Mouse (Mus musculus): Measurements from ENCODE around the gene Tbx10. TPM values are rescaled to one million over a fixed set of nuclear protein-coding genes. Genes with fewer than 3 reads are reported as not detected.

Gene Tbx10
- not detected in 2 replicates for polyA plus RNA-seq (2015; fragmentation: Nextera tagmentation; extraction: Ambion mirVana)

GRCm38 (mm10) chr19:3992416-3992815 is at the start of gene Tbx10:
TSS of gene Tbx10 (plus strand) at chr19:3992752.
- H3K9ac ChIP-seq = no peak within 1 kb of the TSS
- H3K4me3 ChIP-seq = no peak within 1 kb of the TSS
- H3K9me3 ChIP-seq = no peaks in the 10 kb centered on the region
- no peak within 1 kb of the TSS for H3K4me2 ChIP-seq
- WGBS = 41% methylated on average over 5 of the region's 5 CpGs
- H3K27me3 ChIP-seq = no peaks in the 10 kb centered on the region; the same call in 1 of the 2 replicates
- ATAC-seq (ENCODE audit: insufficient number of reproducible peaks, low FRiP score, low TSS enrichment, low read depth) = no peak
- no peaks in the 10 kb centered on the region for H3K4me1 ChIP-seq
- H3K27ac ChIP-seq = no peak within 1 kb of the TSS
- no peaks in the 10 kb centered on the region for H3K36me3 ChIP-seq

- H3K4me1 ChIP-seq = peaks cover 7% of the 10 kb centered on the region
- H3K36me3 ChIP-seq = no peaks in the 10 kb centered on the region
- ATAC-seq (ENCODE audit: insufficient number of reproducible peaks, low FRiP score, low TSS enrichment, low read depth) = 0 out of 2 replicates have a peak, but pooled peaks have one; percentile 20
- no peak overlapping the region for H3K27ac ChIP-seq
- H3K9me3 ChIP-seq = no peaks in the 10 kb centered on the region
- H3K27me3 ChIP-seq = 0 out of 2 replicates have a peak, but pooled peaks cover 5% of the 10 kb centered on the region
- H3K4me3 ChIP-seq = no peak overlapping the region
- WGBS = 24% methylated on average over 27 of the region's 27 CpGs
- H3K9ac ChIP-seq = no peak overlapping the region
- H3K4me2 ChIP-seq = peak overlapping the region; percentile 30
These were observed 49.4 kb upstream of the Tbx10 start for GRCm38 (mm10) chr19:3942986-3943735.

GRCm38 (mm10) chr19:3945872-3946564 is 46.5 kb upstream of the Tbx10 start:
- no peak overlapping the region for H3K9ac ChIP-seq
- H3K36me3 ChIP-seq = no peaks in the 10 kb centered on the region
- 29% methylated on average over 10 of the region's 10 CpGs for WGBS
- no peak overlapping the region for H3K4me3 ChIP-seq
- ATAC-seq (ENCODE audit: insufficient number of reproducible peaks, low FRiP score, low TSS enrichment, low read depth) = no peak
- H3K4me2 ChIP-seq = no peak overlapping the region
- H3K27me3 ChIP-seq = 0 out of 2 replicates have a peak, but pooled peaks cover 5% of the 10 kb centered on the region
- no peak overlapping the region for H3K27ac ChIP-seq
- no peaks in the 10 kb centered on the region for H3K9me3 ChIP-seq
- peaks cover 7% of the 10 kb centered on the region for H3K4me1 ChIP-seq

GRCm38 (mm10) chr19:3946715-3947114 is 45.8 kb upstream of the Tbx10 start:
- Histone ChIP-seq H3K27ac (no peak overlapping the region), H3K4me3 (no peak overlapping the region), H3K9me3 (no peaks in the 10 kb centered on the region), H3K9ac (no peak overlapping the region), H3K27me3 (0 out of 2 replicates have a peak, but pooled peaks cover 5% of the 10 kb centered on the region), H3K36me3 (no peaks in the 10 kb centered on the region), H3K4me2 (no peak overlapping the region), H3K4me1 (peaks cover 7% of the 10 kb centered on the region)
- no peak for ATAC-seq (ENCODE audit: insufficient number of reproducible peaks, low FRiP score, low TSS enrichment, low read depth)
- WGBS = 20% methylated on average over 2 of the region's 2 CpGs

- Histone ChIP-seq H3K27me3 (0 out of 2 replicates have a peak, but pooled peaks cover 5% of the 10 kb centered on the region), H3K4me1 (peaks cover 7% of the 10 kb centered on the region), H3K9me3 (no peaks in the 10 kb centered on the region), H3K4me2 (no peak overlapping the region), H3K36me3 (no peaks in the 10 kb centered on the region), H3K9ac (no peak overlapping the region), H3K27ac (no peak overlapping the region), H3K4me3 (no peak overlapping the region)
- 76% methylated on average over 3 of the region's 3 CpGs for WGBS
- no peak for ATAC-seq (ENCODE audit: insufficient number of reproducible peaks, low FRiP score, low TSS enrichment, low read depth)
These were observed 44.7 kb upstream of the Tbx10 start for GRCm38 (mm10) chr19:3947813-3948212.

GRCm38 (mm10) chr19:3948546-3948945 is 44.0 kb upstream of the Tbx10 start:
- H3K9ac ChIP-seq = no peak overlapping the region; the same call in 1 of the 2 replicates
- ATAC-seq (ENCODE audit: insufficient number of reproducible peaks, low FRiP score, low TSS enrichment, low read depth) = no peak
- WGBS = 63% methylated on average over 14 of the region's 14 CpGs
- H3K27me3 ChIP-seq = 0 out of 2 replicates have a peak, but pooled peaks cover 5% of the 10 kb centered on the region
- H3K9me3 ChIP-seq = no peaks in the 10 kb centered on the region
- no peak overlapping the region for H3K4me2 ChIP-seq
- no peak overlapping the region for H3K4me3 ChIP-seq
- H3K4me1 ChIP-seq = no peaks in the 10 kb centered on the region; the same call in 1 of the 2 replicates
- no peak overlapping the region for H3K27ac ChIP-seq
- no peaks in the 10 kb centered on the region for H3K36me3 ChIP-seq

- no peak overlapping the region for H3K27ac ChIP-seq
- no peaks in the 10 kb centered on the region for H3K27me3 ChIP-seq
- no peak overlapping the region for H3K4me3 ChIP-seq
- H3K9me3 ChIP-seq = no peaks in the 10 kb centered on the region
- ATAC-seq (ENCODE audit: insufficient number of reproducible peaks, low FRiP score, low TSS enrichment, low read depth) = no peak
- H3K9ac ChIP-seq = no peak overlapping the region
- 75% methylated on average over 3 of the region's 3 CpGs for WGBS
- H3K4me2 ChIP-seq = no peak overlapping the region
- H3K36me3 ChIP-seq = no peaks in the 10 kb centered on the region
- no peaks in the 10 kb centered on the region; the same call in 1 of the 2 replicates for H3K4me1 ChIP-seq
These were observed 42.2 kb upstream of the Tbx10 start for GRCm38 (mm10) chr19:3950331-3950730.

GRCm38 (mm10) chr19:3951461-3951860 is 41.1 kb upstream of the Tbx10 start:
- no peak overlapping the region for H3K27ac ChIP-seq
- no peak overlapping the region for H3K9ac ChIP-seq
- no peaks in the 10 kb centered on the region for H3K4me1 ChIP-seq
- no peak for ATAC-seq (ENCODE audit: insufficient number of reproducible peaks, low FRiP score, low TSS enrichment, low read depth)
- no peak overlapping the region for H3K4me2 ChIP-seq
- no peaks in the 10 kb centered on the region for H3K27me3 ChIP-seq
- no peak overlapping the region for H3K4me3 ChIP-seq
- no peaks in the 10 kb centered on the region for H3K36me3 ChIP-seq
- H3K9me3 ChIP-seq = no peaks in the 10 kb centered on the region

GRCm38 (mm10) chr19:3952099-3952498 is 40.5 kb upstream of the Tbx10 start:
- Histone ChIP-seq H3K27me3 (no peaks in the 10 kb centered on the region), H3K4me3 (no peak overlapping the region), H3K4me2 (no peak overlapping the region), H3K27ac (no peak overlapping the region), H3K9ac (no peak overlapping the region), H3K9me3 (no peaks in the 10 kb centered on the region), H3K36me3 (no peaks in the 10 kb centered on the region), H3K4me1 (no peaks in the 10 kb centered on the region)
- ATAC-seq (ENCODE audit: insufficient number of reproducible peaks, low FRiP score, low TSS enrichment, low read depth) = no peak
- WGBS = 50% methylated on average over 1 of the region's 1 CpGs

- no peak for ATAC-seq (ENCODE audit: insufficient number of reproducible peaks, low FRiP score, low TSS enrichment, low read depth)
- no peaks in the 10 kb centered on the region for H3K36me3 ChIP-seq
- H3K4me1 ChIP-seq = peaks cover 4% of the 10 kb centered on the region
- H3K4me2 ChIP-seq = no peak overlapping the region
- no peak overlapping the region for H3K9ac ChIP-seq
- H3K27me3 ChIP-seq = no peaks in the 10 kb centered on the region
- 76% methylated on average over 3 of the region's 3 CpGs for WGBS
- no peaks in the 10 kb centered on the region for H3K9me3 ChIP-seq
- no peak overlapping the region for H3K4me3 ChIP-seq
- H3K27ac ChIP-seq = no peak overlapping the region
These were observed 37.5 kb upstream of the Tbx10 start for GRCm38 (mm10) chr19:3955033-3955432.

- Histone ChIP-seq H3K9ac (no peak overlapping the region), H3K9me3 (no peaks in the 10 kb centered on the region), H3K27ac (no peak overlapping the region), H3K4me3 (no peak overlapping the region), H3K36me3 (no peaks in the 10 kb centered on the region), H3K4me1 (peaks cover 4% of the 10 kb centered on the region), H3K4me2 (no peak overlapping the region), H3K27me3 (no peaks in the 10 kb centered on the region)
- 51% methylated on average over 4 of the region's 4 CpGs for WGBS
- ATAC-seq (ENCODE audit: insufficient number of reproducible peaks, low FRiP score, low TSS enrichment, low read depth) = no peak
These were observed 36.7 kb upstream of the Tbx10 start for GRCm38 (mm10) chr19:3955804-3956203.
